Mouse (Mus musculus): Measurements from ENCODE around the gene Mat2a. TPM values are rescaled to one million over a fixed set of nuclear protein-coding genes. Genes with fewer than 3 reads are reported as not detected.

Mat2a gene
- polyA plus RNA-seq (2012) = 40.2 and 40.7 TPM in 2 replicates

GRCm38 (mm10) chr6:72439355-72440185 is at the start of gene Mat2a:
TSS of gene Mat2a (minus strand) at chr6:72439558.

GRCm38 (mm10) chr6:72414076-72414756 is 25.1 kb downstream of the Mat2a start, which contains the start of gene Ggcx:
TSS of gene Ggcx (plus strand) at chr6:72414308.

DNA sequence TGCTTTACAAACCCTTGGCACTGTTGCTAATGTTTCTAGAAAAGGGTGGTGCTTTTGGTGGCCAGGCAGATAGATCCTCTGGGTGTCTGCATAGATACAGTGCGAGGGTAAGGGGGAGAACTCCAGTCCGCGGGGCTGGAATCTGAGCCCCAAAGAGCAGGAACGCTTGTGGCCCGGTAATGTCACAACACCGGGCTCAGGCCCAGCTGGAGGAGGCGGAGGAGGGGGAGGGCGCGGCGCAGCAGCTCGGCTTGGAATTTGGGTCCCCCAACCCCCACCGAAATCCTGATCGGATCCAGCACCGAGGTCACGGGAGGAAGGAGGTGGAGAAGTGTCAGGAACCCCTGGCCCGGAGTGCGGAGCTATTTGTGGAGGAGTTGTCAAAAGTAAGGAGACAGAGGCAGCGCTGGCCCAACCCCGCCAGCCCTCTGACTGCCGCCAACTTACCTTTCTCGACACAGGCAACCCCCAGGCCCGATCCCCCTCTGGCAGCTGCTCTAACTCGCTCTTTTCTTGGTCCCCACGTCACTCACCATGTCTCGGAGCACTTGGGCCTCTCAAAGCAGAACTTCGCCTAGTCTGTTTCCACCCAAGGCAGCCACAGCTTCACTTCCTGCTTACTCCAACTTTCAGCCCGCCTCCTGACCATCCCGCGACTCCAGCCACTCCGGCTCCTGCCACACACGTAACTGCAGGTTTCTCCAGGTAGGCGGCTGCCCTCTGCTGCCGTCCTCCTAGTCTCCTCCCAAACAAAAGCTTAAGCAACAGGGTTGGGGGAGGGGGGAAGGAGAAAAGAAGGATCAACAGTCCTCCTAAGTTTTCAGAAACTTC is 49.2 kb downstream of the Mat2a start, which contains the start of gene Vamp8:
TSS of gene Vamp8 (minus strand) at position 763 of the 831 bp plus-strand sequence.

Other genes starting within 250 kb of the Mat2a start
- gene Atoh8, start 204.0 kb downstream of the Mat2a start, polyA plus RNA-seq (2012) = 1.5 and 1.9 TPM in 2 replicates
- 0.75 and 0.89 TPM in 2 replicates for gene Sftpb, start 134.9 kb downstream of the Mat2a start, polyA plus RNA-seq (2012)
- gene Usp39, start 94.4 kb downstream of the Mat2a start, polyA plus RNA-seq (2012) = 19.2 and 20.5 TPM in 2 replicates
- gene 0610030E20Rik, start 92.2 kb downstream of the Mat2a start, polyA plus RNA-seq (2012) = 21.0 and 25.7 TPM in 2 replicates
- 5.4 and 6.1 TPM in 2 replicates for gene Tmem150a, start 84.1 kb downstream of the Mat2a start, polyA plus RNA-seq (2012)
- 53.5 and 54.0 TPM in 2 replicates for gene Rnf181, start 72.6 kb downstream of the Mat2a start, polyA plus RNA-seq (2012)
- 38.0 and 73.4 TPM in 2 replicates for gene Vamp5, start 59.1 kb downstream of the Mat2a start, polyA plus RNA-seq (2012)
- 101 and 138 TPM in 2 replicates for gene Vamp8, start 48.9 kb downstream of the Mat2a start, polyA plus RNA-seq (2012)
- gene Ggcx, start 25.2 kb downstream of the Mat2a start, polyA plus RNA-seq (2012) = 5.7 and 6.1 TPM in 2 replicates
- gene Sh2d6, start 82.1 kb upstream of the Mat2a start, polyA plus RNA-seq (2012) = 0.05 TPM in 1 of 2 replicates, not detected in the other
- gene Capg, start 104.8 kb upstream of the Mat2a start, polyA plus RNA-seq (2012) = 83.9 and 86.4 TPM in 2 replicates
- 17.2 and 19.5 TPM in 2 replicates for gene Elmod3, start 158.9 kb upstream of the Mat2a start, polyA plus RNA-seq (2012)
- 26.8 and 28.9 TPM in 2 replicates for gene Retsat, start 158.9 kb upstream of the Mat2a start, polyA plus RNA-seq (2012)
- gene Tgoln1, start 177.4 kb upstream of the Mat2a start, polyA plus RNA-seq (2012) = 5.3 TPM in 2 replicates